ENCODE assay signal across 15 mouse cellular contexts in the genomic region with DNA sequence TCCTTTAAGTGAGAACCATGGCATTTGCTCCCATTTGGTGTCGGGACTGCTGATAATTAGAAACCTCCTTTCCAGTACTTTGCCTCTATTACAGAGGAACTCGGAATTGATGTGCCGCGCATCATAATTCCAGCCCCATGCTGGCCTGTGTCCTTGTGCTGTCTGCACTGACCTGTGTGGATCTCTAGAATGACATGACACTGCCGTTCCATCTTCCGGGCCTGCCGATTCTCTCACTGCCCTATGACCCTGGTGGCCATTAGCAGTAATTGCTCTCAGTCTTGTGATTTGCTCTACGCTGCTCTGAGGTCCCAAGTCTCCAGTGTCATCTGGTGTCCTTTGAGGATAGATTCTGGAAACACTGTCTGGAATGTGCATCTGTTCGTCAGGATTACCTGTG.
DNase-seq lines count a peak whose midpoint lies in the region; ATAC-seq and TF ChIP-seq lines count a peak whose summit lies in the region.
"Had no signal": no experiment of that assay in that cellular context is flagged by ENCODE, and none has a peak within 500 bp of the region (broad histone marks: within the 10 kb centered on the region; RNA-seq: fewer than 3 reads in every experiment).

No protein-coding gene starts in this region.

- H3K27me3 ChIP-seq in intestine, postnatal 0 days (replicated peaks; ENCODE audit: control insufficient read depth, insufficient read depth, low read length), result no peaks in the 10 kb centered on the region
- no peaks in the 10 kb centered on the region for H3K27me3 ChIP-seq in intestine, embryonic 15.5 days (replicated peaks)
- no peaks in the 10 kb centered on the region for H3K27me3 ChIP-seq in lung, postnatal 0 days (replicated peaks; ENCODE audit: insufficient read depth, low read length)
- no peaks in the 10 kb centered on the region for H3K27me3 ChIP-seq in stomach, postnatal 0 days (ENCODE audit: control insufficient read depth, insufficient read depth, low read length)
- H3K27me3 ChIP-seq: embryonic facial prominence, embryonic 15.5 days had no signal

- no peak overlapping the region for H3K27ac ChIP-seq in intestine, postnatal 0 days (ENCODE audit: low read depth, low read length)
- no peak overlapping the region for H3K27ac ChIP-seq in intestine, embryonic 15.5 days
- H3K27ac ChIP-seq in lung, postnatal 0 days (ENCODE audit: low read length), result no peak overlapping the region
- H3K27ac ChIP-seq in stomach, postnatal 0 days (replicated peaks), result no peak overlapping the region
- H3K27ac ChIP-seq: embryonic facial prominence, embryonic 15.5 days had no signal

- WGBS in intestine, postnatal 0 days, result 75% methylated on average over 9 of the region's 9 CpGs
- 68% methylated on average over 9 of the region's 9 CpGs for WGBS in intestine, embryonic 15.5 days
- WGBS in lung, postnatal 0 days, result 81% methylated on average over 9 of the region's 9 CpGs
- WGBS in stomach, postnatal 0 days, result 70% methylated on average over 9 of the region's 9 CpGs

- H3K4me1 ChIP-seq in intestine, postnatal 0 days (replicated peaks; ENCODE audit: control insufficient read depth, insufficient read depth, low read length), result no peaks in the 10 kb centered on the region
- peaks cover 4% of the 10 kb centered on the region; the same call in 1 of the 2 replicates for H3K4me1 ChIP-seq in intestine, embryonic 15.5 days (replicated peaks)
- H3K4me1 ChIP-seq in lung, postnatal 0 days (ENCODE audit: insufficient read depth, low read depth, low read length), result peaks cover 10% of the 10 kb centered on the region; the same call in 1 of the 2 replicates
- peaks cover 8% of the 10 kb centered on the region; the same call in 1 of the 2 replicates for H3K4me1 ChIP-seq in stomach, postnatal 0 days (replicated peaks; ENCODE audit: control insufficient read depth, insufficient read depth)

- ATAC-seq in intestine, postnatal 0 days, result no peak
- no peak for ATAC-seq in intestine, embryonic 15.5 days
- no peak for ATAC-seq in lung, postnatal 0 days
- ATAC-seq in stomach, postnatal 0 days (ENCODE audit: low FRiP score, low TSS enrichment), result no peak
- no peak for ATAC-seq in inflammation-experienced regulatory T-cells, adult 6 months
- ATAC-seq: forebrain, embryonic 14.5 days had no signal

- TF ChIP-seq POLR2A in brain, embryonic 14.5 days (IDR thresholded peaks at IDR 0.05; ENCODE audit: borderline replicate concordance, extremely low read depth, insufficient read depth, insufficient read length, poor library complexity, severe bottlenecking), result no peak

- TF ChIP-seq EP300 in lung, postnatal 0 days (IDR thresholded peaks at IDR 0.05), result no peak
- no peak for TF ChIP-seq EP300 in stomach, postnatal 0 days (optimal IDR thresholded peaks at IDR 0.05)

- TF ChIP-seq CTCF in intestine, postnatal 0 days (IDR thresholded peaks at IDR 0.05; ENCODE audit: low read depth), result peak; percentile 44
- peak; percentile 44 for TF ChIP-seq CTCF in lung, postnatal 0 days (IDR thresholded peaks at IDR 0.05)
- peak; percentile 12; the same call in 1 of the 2 replicates for TF ChIP-seq CTCF in brain, embryonic 14.5 days (IDR thresholded peaks at IDR 0.05; ENCODE audit: borderline replicate concordance, extremely low read depth, insufficient read depth, insufficient read length)
- peak; percentile 46; the same call in 1 of the 2 replicates for TF ChIP-seq CTCF in stomach, postnatal 0 days (IDR thresholded peaks at IDR 0.05; ENCODE audit: low read depth)

- H3K4me3 ChIP-seq in intestine, postnatal 0 days (ENCODE audit: low read depth, low read length), result no peak overlapping the region
- H3K4me3 ChIP-seq in intestine, embryonic 15.5 days (replicated peaks), result no peak overlapping the region
- no peak overlapping the region for H3K4me3 ChIP-seq in lung, postnatal 0 days (ENCODE audit: low read depth, low read length)
- H3K4me3 ChIP-seq in stomach, postnatal 0 days (ENCODE audit: low read depth, low read length), result no peak overlapping the region
- H3K4me3 ChIP-seq: embryonic facial prominence, embryonic 15.5 days had no signal

- no peaks in the 10 kb centered on the region for H3K9me3 ChIP-seq in intestine, postnatal 0 days (ENCODE audit: control insufficient read depth)
- H3K9me3 ChIP-seq in intestine, embryonic 15.5 days, result no peaks in the 10 kb centered on the region
- no peaks in the 10 kb centered on the region for H3K9me3 ChIP-seq in lung, postnatal 0 days (ENCODE audit: low read length)
- H3K9me3 ChIP-seq in stomach, postnatal 0 days (ENCODE audit: control insufficient read depth, low read length), result no peaks in the 10 kb centered on the region
- H3K9me3 ChIP-seq: embryonic facial prominence, embryonic 15.5 days had no signal

- no peak overlapping the region for H3K4me2 ChIP-seq in intestine, postnatal 0 days (replicated peaks; ENCODE audit: low read depth)
- H3K4me2 ChIP-seq in intestine, embryonic 15.5 days (replicated peaks), result no peak overlapping the region
- H3K4me2 ChIP-seq in lung, postnatal 0 days (replicated peaks; ENCODE audit: low read depth, low read length), result no peak overlapping the region
- H3K4me2 ChIP-seq in stomach, postnatal 0 days (replicated peaks; ENCODE audit: low read depth), result no peak overlapping the region
- H3K4me2 ChIP-seq: embryonic facial prominence, embryonic 15.5 days had no signal

- H3K9ac ChIP-seq in intestine, postnatal 0 days (ENCODE audit: low read depth, low read length), result no peak overlapping the region
- no peak overlapping the region for H3K9ac ChIP-seq in intestine, embryonic 15.5 days
- no peak overlapping the region for H3K9ac ChIP-seq in lung, postnatal 0 days (replicated peaks; ENCODE audit: low read depth)
- H3K9ac ChIP-seq in stomach, postnatal 0 days (ENCODE audit: low read length), result no peak overlapping the region
- H3K9ac ChIP-seq: embryonic facial prominence, embryonic 15.5 days had no signal

- DNase-seq in lung, postnatal 0 days (ENCODE audit: low spot score), result no peak
- no peak for DNase-seq in lung, postnatal 25 days (ENCODE audit: low spot score)
- DNase-seq in brain, embryonic 14.5 days (ENCODE audit: low read depth), result no peak
- DNase-seq in stomach, postnatal 0 days (ENCODE audit: low spot score), result no peak
- DNase-seq: cerebellum, adult 11 months; kidney, postnatal 14 days; lung, postnatal 4 days; midbrain, embryonic 14.5 days; right cerebral cortex, postnatal 4 days; thymus, adult 18-20 months had no signal

- no peaks in the 10 kb centered on the region for H3K36me3 ChIP-seq in intestine, postnatal 0 days (ENCODE audit: control insufficient read depth, insufficient read depth)
- H3K36me3 ChIP-seq in intestine, embryonic 15.5 days, result no peaks in the 10 kb centered on the region
- H3K36me3 ChIP-seq in lung, postnatal 0 days (ENCODE audit: insufficient read depth, low read length), result no peaks in the 10 kb centered on the region
- no peaks in the 10 kb centered on the region for H3K36me3 ChIP-seq in stomach, postnatal 0 days (ENCODE audit: control insufficient read depth, insufficient read depth, low read length)
- H3K36me3 ChIP-seq: embryonic facial prominence, embryonic 15.5 days had no signal
